Mouse (Mus musculus) kidney, adult 11 months (tissue): Measurements from ENCODE around the gene Unc5cl.

Source experiments
- DNase-seq: peaks from one replicate; pipeline ENCODE4 v3.0.0; 2022

Gene Unc5cl

GRCm38 (mm10) chr17:48454688-48455087, at the start of gene Unc5cl:
Gene Unc5cl (plus strand): TSS chr17:48454901.
- DNase-seq: no peak

- no peak for DNase-seq
Observed at GRCm38 (mm10) chr17:48407154-48407553, 47.5 kb upstream of the Unc5cl start.

- DNase-seq: no peak
Observed at GRCm38 (mm10) chr17:48407910-48408525, 46.7 kb upstream of the Unc5cl start.

GRCm38 (mm10) chr17:48408526-48409291, 46.0 kb upstream of the Unc5cl start:
- peak; percentile 69 for DNase-seq

- peak; percentile 100 for DNase-seq
Observed at GRCm38 (mm10) chr17:48409380-48410298, 45.1 kb upstream of the Unc5cl start, which contains the start of the genes Nfya and Oard1. Gene Nfya (minus strand): TSS chr17:48409906. Gene Oard1 (plus strand): TSS chr17:48410014.

GRCm38 (mm10) chr17:48410299-48410785, 44.4 kb upstream of the Unc5cl start:
- DNase-seq: no peak

- no peak for DNase-seq
Observed at GRCm38 (mm10) chr17:48411241-48411640, 43.5 kb upstream of the Unc5cl start.

GRCm38 (mm10) chr17:48416011-48416410, 38.7 kb upstream of the Unc5cl start:
- peak; percentile 31 for DNase-seq

- peak; percentile 61 for DNase-seq
Observed at GRCm38 (mm10) chr17:48416425-48417195, 38.1 kb upstream of the Unc5cl start.

- no peak for DNase-seq
Observed at GRCm38 (mm10) chr17:48417521-48417920, 37.2 kb upstream of the Unc5cl start.

- DNase-seq: peak; percentile 61
Observed at GRCm38 (mm10) chr17:48418174-48418573, 36.5 kb upstream of the Unc5cl start.

GRCm38 (mm10) chr17:48418781-48419180, 35.9 kb upstream of the Unc5cl start:
- DNase-seq: no peak

- no peak for DNase-seq
Observed at GRCm38 (mm10) chr17:48419571-48419970, 35.1 kb upstream of the Unc5cl start.

GRCm38 (mm10) chr17:48424237-48424636, 30.5 kb upstream of the Unc5cl start:
- DNase-seq: peak; percentile 49

GRCm38 (mm10) chr17:48425823-48426612, 28.7 kb upstream of the Unc5cl start:
- no peak for DNase-seq

GRCm38 (mm10) chr17:48426991-48427750, 27.5 kb upstream of the Unc5cl start:
- DNase-seq: no peak

GRCm38 (mm10) chr17:48427852-48428530, 26.7 kb upstream of the Unc5cl start:
- DNase-seq: no peak

GRCm38 (mm10) chr17:48430394-48430793, 24.3 kb upstream of the Unc5cl start:
- no peak for DNase-seq

GRCm38 (mm10) chr17:48431054-48431453, 23.6 kb upstream of the Unc5cl start:
- no peak for DNase-seq
